Mouse (Mus musculus): Measurements from ENCODE around the gene Bik.
A peak's percentile ranks its signal among the peaks of the same experiment; 100 is the strongest.

Gene Bik

DNA sequence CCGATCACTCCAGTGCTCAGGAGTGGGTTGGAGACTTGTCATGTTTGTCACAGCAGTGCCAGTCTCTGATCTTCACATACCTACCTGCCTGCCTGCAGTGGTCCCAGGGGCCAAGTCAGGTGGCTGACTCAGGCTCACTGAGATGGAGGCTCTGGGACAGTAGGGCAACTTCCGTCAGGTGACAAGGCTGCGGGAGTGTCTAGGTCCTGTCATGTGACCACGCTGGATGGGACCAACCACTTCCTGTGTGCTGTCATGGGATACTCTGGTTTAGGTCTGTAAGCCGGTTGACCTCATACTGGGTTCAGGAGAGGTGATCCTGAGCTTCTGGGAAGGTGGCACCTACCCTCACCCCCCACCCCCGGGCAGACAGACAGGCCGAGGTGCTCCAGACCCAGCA lies 19.4 kb downstream of the Bik start:
- DNase-seq (ENCODE audit: low read depth in 2 of 2, low spot score in 2 of 2) = no peak

DNA sequence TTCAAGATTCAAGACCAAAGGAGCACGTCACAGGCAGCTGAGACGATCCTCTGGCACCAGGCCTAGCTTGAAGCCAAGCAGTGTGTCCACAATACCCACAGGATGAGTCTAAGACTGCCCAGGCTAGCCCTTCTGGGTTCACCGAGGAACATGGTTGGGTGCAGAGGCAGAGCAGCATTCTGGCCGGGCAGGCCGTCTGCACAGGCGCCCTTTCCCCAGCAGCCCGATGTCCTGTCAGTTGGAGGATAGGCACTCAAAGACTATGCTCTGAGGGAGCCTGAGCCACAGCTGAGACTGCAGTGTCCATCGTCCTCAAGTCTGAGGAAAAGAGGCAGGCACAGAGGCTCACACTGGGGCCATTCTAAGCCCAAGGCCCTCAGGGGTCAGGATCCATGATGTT lies 20.5 kb downstream of the Bik start:
- no peak for DNase-seq (ENCODE audit: low read depth in 2 of 2, low spot score in 2 of 2)

DNA sequence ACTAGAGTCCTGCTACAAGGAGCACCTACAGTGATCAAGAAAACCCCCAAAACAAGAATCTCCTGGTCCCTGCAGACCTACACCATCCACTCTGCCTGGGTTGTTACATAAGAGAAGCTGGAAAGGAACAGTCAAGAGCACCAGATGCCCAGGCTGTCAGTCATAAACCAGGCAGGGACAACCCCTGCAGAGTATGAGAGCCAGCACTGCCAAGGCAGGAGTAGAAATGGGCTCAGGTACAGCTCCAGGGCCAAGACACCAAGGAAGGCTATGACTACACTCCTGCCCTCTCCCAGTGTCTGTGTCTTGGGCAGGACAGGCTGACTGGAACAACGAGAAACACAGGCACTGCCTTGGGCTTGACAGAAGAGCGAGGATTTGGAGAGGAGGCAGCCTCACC lies 23.5 kb downstream of the Bik start:
- DNase-seq (ENCODE audit: low read depth in 2 of 2, low spot score in 2 of 2) = no peak

DNA sequence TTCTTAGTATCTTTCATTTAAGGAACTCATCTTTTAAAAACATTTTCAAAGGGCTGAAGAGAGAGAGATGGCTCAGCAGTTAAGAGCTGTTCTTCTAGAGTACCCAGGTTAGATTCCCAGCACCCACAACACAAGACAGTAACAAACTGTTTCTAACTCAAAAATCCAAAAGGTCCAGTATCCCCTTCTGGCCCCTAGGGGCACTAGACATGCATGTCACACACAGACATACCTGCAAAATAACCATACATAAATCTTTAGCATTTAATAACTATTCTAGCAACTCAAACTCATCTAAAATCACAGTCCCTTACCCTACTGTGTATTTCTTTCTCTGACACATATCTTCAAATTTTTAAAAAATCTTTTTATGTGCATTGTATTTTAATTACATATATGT lies 27.2 kb downstream of the Bik start:
- no peak for DNase-seq (ENCODE audit: low read depth in 2 of 2, low spot score in 2 of 2)

DNA sequence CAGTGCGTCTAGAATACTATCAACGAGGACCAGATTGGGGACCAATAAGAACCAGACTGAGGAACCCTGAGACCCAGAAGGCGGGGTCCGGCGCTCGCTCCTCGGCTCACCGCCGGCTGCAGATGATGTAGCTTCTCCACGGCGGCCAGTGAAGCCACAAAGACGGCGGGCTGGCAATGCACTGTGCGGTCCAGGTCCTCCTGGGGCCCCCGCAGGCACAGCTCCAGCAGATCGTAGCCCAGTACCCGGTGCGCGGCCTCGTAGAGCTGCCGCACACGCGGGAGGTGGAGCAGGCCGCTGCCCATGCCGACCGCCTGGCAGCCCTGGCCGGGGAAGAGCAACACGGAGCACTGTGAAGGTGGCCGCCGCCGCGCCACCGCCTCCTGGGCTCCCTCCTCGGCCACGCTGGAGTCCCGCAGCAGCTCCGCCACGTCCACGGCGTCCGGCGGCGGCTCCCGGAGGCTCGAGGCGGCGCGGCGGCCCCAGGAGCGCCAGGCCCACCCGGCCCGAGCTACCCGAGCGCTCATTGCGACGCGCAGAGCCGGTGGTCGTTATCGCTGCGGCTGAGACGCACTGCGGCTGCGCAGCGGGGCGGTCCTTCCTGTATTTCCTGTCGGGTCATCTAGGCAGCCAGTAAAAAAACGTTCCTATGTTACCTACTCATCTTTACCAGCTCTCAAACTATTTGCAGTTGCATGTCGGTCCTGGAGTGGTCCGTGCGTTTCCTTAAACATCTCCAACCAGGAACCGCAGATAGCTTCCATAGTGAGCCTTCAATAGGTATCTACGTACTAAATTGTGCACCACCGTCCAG lies 28.7 kb downstream of the Bik start:
- peak; percentile 68 to 82 for DNase-seq (ENCODE audit: low read depth in 2 of 2, low spot score in 2 of 2)

DNA sequence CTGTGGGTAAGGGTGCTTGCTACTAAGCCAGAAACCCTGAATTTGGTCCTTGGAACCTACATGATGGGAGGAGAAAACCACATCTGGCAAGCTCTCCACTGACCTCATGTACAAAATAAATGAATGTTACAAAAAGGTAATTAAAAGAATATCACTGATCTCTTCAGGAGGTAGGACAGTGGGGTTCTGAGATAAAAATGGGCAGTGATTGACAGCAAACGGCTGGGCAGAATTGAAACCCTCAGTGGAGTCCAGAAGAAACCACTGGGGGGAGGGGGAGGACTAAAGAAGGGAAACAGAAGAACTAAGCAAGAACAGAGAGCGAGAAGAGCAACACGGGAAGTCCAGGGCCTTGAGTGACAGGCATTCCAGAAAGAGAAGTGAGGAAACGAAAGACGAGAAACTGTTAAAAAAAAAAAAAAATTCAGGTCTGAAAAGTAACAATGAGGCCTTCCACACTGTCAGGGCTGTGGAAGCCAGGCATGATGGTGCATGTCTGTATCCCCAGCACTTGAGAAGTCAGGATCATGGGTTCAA lies 34.3 kb downstream of the Bik start:
- no peak for DNase-seq (ENCODE audit: low read depth in 2 of 2, low spot score in 2 of 2)

DNA sequence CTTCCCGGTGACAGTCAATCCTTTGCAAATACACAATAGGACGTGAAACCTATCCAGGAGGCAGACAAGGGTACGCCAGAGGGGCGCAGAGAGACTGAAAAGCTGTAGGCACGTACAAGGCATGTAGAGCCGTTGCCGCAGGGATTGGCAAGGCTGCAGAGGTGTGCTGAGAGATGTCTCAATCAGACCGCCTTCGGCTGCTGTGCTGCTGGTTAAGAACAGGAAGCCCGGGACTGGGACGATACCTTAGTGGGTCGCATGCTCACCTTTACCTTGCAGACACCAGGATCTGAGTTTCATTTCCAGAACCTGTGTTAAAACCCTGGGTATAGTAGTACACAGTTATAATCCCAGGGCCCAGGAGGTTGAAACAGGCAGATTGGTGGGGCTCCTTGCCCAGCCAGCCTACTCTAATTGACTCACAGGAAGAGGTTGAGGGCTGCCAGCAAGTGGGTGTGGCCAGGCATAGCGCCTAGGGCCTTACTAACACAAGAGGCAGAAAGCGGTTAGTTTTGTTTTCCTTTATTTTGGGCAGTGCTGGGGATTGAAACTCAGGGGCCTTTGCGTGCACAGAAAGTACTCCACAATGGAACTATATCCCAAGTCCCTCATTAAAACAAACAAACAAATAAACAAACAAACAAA lies 36.1 kb downstream of the Bik start:
- peak; percentile 62 to 74 for DNase-seq (ENCODE audit: low read depth in 2 of 2, low spot score in 2 of 2)

DNA sequence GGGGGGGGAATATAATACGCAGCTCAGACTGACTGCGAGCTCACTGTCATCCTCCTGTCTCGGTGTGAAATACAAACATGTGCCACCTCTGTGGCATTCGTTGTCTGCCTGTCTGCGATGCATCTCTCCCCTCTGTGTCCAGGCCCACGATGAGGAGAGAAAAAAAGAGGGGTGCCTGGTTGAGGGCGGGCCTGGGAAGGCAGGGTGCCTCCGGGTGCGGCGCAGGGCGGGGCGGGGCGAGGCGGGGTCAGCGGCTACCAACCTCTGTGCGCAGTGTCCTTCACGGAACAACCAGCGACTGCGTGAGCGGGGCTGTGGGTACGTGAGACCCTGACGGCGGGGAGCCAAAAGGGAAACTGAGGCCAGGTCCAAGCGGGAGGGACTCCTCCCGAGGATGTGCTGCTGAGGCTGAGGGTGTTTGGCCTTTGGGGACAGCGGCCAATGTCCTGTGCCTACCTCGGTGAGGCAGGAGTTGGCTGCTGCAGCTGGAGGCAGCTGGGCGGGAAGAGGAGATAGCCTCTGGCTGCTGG lies 36.7 kb downstream of the Bik start, which contains the start of the genes Tspo and Mcat:
TSS of gene Tspo (plus strand) at position 266 of the 530 bp plus-strand sequence.
TSS of gene Mcat (minus strand) at position 461 of the 530 bp plus-strand sequence.
- peak; percentile 42 to 62 for DNase-seq (ENCODE audit: low read depth in 2 of 2, low spot score in 2 of 2)

DNA sequence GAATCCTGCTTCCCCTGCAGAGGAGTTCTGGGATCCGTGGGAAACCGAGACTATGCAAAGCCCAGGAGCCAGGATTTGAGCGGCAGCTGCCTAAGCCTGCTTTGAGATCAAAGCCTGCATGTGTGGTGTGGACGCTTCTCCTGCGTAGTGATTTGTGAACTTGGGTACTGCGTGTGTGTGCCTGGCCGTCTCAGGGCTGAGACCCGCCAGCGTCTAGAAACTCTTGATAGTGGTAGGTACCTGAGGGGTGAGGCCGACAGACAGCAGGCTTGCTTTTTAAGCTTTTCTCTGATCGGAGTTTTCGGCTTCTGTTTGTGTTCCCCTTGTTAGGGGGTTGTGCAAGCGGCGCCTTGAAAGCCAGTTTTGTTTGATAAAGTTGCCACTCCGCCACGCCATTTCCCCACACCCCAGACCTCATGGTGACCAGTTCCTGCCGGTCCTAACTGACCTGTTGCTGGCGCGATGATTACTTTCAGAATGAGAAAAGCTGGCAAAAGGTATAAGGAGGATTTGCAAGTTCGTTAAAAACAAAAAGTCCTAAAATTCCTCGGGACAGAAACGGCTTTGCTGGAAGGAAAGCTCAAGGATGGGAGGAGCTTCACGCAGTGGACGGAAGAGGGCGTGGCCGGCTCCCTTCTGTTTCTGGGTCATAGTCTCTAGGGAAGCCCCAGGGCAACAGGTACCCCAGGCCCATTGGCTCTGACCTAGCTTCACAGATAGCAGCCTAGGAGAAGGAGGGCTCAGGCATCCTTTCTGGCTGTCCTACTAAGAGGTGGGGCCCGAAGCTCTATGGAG lies 37.4 kb downstream of the Bik start:
- peak in 1 of 2 experiments; percentile 26 for DNase-seq (ENCODE audit: low read depth in 2 of 2, low spot score in 2 of 2)

DNA sequence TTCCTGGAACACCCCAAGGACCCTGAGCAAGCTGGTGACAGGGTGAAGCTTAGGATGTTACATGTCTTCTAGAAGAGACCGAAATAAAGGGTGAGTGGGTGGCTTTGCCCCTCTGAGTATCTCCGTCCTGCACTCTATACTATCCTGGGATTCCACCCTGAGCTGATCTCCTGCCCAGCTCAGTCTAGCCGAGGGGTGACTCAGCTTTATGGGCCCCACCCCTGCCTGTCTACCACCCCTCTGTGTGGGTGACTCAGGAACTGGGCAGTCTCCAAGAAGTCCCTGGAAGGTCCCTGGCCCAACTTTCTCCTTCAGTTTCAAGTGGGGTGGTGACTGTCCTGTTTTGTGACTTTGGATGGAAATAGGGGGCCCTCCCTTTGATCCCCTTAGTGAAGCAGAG lies 38.8 kb downstream of the Bik start:
- DNase-seq (ENCODE audit: low read depth in 2 of 2, low spot score in 2 of 2) = no peak

DNA sequence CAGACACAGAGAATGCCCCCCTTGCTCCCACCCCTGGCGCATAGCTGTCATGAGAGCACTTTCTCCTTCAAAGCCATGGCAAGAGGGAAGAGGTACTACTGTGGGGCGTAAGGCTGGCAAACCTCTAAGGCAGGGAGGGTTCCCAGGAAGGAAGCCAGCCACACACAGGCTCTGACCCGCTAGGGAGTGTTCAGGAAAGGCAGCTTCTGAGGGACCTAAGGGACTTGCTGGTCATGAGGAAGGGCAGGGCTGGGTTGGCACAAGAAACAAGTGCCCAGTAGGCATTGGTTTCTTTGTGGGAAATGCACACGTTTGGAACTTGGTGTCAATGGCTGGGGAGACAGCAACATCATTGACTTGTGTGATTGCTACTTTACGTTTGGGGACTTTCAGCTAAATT lies 39.3 kb downstream of the Bik start:
- DNase-seq (ENCODE audit: low read depth in 2 of 2, low spot score in 2 of 2) = no peak

DNA sequence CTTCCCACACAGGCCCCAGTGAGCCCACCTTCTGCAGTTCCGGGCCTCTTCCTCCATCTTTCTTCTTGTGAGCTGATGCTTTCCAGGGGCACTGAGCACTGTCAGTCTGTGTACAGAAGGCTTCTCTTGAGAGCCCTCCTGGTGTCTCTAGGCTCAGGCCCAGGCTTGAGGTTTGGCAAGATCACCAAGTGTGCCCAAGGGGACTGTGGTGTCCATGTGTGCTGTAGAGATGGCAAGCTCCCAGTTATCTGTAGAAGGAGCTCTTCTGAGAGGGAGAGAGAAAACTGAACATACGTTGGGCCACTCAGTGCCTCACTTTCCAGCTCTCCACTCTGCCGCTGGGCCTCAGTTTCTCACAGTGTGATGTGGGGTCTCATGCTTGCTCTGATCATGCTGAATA lies 41.1 kb downstream of the Bik start:
- no peak for DNase-seq (ENCODE audit: low read depth in 2 of 2, low spot score in 2 of 2)

DNA sequence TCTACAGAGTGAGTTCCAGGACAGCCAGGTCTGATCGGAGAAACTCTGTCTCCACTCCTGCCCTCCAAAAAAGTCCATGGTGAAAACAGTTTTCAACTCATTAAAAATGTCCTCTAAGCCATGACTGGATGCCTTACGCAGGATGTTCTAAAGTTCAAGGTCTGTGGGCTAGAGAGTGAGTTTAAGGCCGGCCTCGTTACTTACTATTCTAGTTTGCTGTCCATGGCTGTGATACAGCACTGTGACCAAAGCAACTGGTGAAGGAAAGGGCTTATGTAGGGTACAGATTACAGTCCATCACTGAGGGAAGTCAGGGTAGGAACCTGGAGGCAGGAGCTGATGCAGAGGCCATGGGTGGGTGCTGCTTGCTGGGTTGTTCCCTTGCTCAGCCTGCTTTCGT lies 41.9 kb downstream of the Bik start:
- no peak for DNase-seq (ENCODE audit: low read depth in 2 of 2, low spot score in 2 of 2)

DNA sequence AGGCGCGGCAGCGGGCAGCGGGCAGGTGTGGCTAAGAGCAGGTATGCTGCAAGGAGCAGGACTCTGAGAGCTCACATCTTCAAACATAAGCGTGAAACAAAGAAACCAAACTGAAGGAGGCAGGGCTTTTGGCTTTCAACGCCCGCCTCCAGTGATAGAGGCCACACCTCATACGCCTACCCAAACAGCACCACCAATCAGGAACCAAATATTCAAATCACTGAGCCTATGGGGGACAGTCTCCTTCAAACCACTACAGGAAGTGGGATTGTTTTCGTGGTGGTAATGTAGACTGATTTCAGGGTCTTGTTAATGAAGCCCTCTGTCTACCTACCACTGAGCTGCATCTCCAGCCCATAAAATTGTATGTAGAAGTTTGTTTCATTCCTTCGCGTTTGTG lies 43.0 kb downstream of the Bik start:
- DNase-seq (ENCODE audit: low read depth in 2 of 2, low spot score in 2 of 2) = peak in 1 of 2 experiments; percentile 24

DNA sequence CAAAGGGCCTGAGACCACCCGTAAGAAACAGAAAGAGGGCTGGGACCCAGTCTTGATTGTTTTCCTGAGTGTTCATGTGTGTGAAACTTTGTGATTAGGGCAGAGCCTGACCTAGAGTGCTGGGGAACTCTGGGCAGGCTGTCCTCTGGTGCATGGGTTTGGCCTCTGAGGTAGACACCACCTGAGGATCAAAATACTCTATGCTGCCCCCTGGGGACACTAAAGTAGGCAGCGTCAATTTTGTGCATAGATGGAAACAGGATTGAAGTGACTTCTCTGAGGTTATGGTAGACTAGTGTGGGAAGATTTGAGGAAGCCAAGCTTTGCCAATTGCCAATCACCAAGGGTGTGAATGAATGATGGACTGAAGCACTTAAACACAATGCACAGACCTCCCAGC lies 44.0 kb downstream of the Bik start:
- peak in 1 of 2 experiments; percentile 16 for DNase-seq (ENCODE audit: low read depth in 2 of 2, low spot score in 2 of 2)

DNA sequence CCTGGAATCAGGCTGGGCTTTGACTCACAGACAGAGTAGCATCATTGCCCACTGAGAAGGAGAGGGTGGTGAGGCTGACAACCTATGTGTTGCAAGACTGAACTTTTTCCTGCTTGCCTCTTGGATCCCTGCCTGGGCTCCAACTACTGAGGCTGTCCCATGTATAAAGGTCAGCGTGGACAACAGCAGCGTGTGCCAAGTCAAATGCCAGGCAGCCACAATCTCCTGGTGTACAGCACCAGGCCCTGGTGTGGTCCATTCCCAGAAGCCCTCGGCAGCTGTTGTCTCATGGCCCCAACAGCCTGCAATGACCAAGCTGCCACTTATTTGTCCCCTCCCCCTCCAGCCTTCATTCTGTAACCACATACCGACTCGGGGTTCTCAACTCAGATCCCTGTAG lies 45.0 kb downstream of the Bik start:
- no peak for DNase-seq (ENCODE audit: low read depth in 2 of 2, low spot score in 2 of 2)

DNA sequence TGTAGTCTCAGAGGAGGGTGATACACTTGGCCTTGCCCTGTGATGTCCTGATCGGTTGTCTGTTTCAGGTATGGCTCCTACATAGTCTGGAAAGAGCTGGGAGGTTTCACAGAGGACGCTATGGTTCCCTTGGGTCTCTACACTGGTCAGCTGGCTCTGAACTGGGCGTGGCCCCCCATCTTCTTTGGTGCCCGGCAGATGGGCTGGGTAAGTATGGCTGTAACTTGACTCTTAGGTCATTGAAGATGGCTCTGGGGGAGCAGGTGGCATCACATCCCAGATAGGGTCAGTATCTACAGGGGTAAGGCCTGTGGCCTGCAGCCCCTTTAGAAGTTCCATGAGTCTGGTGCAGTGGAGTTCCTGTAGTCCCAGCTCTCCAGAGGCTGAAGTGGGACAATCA lies 45.5 kb downstream of the Bik start:
- no peak for DNase-seq (ENCODE audit: low read depth in 2 of 2, low spot score in 2 of 2)

DNA sequence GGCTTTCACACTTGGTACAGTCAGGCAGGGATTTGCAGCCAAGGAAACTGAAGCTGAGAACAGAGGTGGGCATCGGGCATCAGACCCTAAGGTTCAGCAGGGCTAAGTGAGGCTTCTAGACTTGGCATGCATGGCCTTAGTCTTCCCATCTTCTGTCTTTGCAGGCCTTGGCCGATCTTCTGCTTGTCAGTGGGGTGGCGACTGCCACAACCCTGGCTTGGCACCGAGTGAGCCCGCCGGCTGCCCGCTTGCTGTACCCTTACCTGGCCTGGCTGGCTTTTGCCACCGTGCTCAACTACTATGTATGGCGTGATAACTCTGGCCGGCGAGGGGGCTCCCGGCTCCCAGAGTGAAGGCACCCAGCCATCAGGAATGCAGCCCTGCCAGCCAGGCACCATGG lies 46.9 kb downstream of the Bik start:
- no peak for DNase-seq (ENCODE audit: low read depth in 2 of 2, low spot score in 2 of 2)

DNA sequence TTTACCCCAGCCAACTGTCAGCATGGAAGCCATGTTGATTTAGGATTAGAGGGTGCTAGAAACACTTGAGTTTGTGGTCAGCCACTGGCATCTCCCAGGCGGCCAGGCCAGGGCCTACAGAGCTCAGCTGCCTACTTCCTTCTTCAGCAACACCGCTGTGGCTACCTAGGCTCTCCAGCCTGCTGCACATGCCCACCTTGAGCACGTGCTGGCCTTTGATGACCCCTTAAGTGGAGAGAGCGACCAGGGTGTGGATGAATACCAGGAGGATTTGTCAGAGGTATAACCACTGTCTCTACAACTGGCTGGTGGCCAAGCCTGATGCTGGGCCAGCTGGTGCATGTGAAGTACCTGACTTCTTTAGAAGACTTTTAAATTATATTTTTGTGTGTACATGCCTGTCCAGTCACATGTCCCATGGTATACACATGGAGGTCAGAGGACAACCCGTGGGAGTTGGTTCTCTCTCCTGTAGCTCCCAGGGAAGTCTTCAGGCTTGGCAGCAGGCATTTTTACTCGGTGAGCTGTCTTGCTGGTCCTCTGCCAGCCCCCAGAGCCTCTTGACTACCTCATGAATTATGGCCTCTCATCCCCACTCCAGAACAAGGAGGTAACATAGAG lies 48.2 kb downstream of the Bik start:
- no peak for DNase-seq (ENCODE audit: low read depth in 2 of 2, low spot score in 2 of 2)

DNA sequence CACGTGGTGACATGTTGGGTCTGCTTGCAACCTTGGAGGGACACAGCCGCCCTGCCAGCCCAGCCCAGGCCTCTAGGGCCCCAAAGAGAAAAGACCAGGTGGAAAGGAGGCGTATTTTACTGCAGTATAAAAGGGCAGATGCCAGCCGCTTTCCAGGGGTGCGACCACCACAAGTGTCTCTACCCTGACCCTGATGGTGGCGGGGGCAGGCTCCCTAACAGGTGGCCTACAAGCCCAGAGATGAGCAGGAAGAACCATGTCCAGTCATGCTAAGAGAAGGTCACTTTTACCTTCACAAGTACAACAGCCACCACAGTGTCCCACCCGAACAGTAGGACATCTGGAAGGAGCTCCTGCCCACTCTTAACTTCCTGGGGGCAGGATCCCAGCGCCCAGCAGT lies 48.9 kb downstream of the Bik start:
- DNase-seq (ENCODE audit: low read depth in 2 of 2, low spot score in 2 of 2) = no peak

DNA sequence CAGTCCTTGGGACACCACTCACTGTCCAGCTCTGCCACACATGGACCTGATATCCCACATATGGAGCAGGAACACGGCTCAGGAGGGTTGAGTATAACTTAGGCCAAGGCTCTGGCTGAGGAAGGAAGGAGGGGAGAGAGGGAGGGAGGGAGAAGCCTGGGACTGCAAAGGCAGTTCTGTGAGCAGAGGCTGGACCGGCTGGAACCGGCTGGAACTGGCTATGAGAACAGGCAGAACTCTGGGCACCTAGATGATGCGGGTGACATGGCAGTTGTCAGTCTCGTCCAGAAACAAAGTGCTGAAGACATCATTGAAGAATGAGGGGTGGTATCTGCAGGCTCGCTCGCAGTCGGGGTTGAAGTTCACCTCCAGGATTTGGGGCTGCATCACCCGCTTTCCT lies 50.0 kb downstream of the Bik start:
- no peak for DNase-seq (ENCODE audit: low read depth in 2 of 2, low spot score in 2 of 2)
